Mouse (Mus musculus): ENCODE data around the gene Ica1. TPM values are rescaled to one million over a fixed set of nuclear protein-coding genes. Genes with fewer than 3 reads are reported as not detected.

The Ica1 gene
- total and polyA plus RNA-seq, 3 experiments = 0.36 TPM; not detected in 2

- H3K79me2 ChIP-seq (ENCODE audit: control insufficient read depth, insufficient read depth, low read length, poor library complexity) = no peaks in the 10 kb centered on the region
- DNase-seq (ENCODE audit: low read depth, low spot score) = peak; percentile 72
- H3K9me3 ChIP-seq (replicated peaks; ENCODE audit: insufficient read depth, low read length) = no peaks in the 10 kb centered on the region
- H3K4me3 ChIP-seq (ENCODE audit: control insufficient read depth in 1 of 2, insufficient read depth in 1 of 2, low read depth in 2 of 2, low read length in 2 of 2) = no peak overlapping the region
- H3K9ac ChIP-seq (ENCODE audit: control insufficient read depth, low read depth, low read length, poor library complexity, severe bottlenecking) = no peak overlapping the region
- no peak overlapping the region for H3K27ac ChIP-seq (ENCODE audit: control insufficient read depth, low read depth, low read length)
- H3K4me1 ChIP-seq (ENCODE audit: control insufficient read depth in 1 of 2, insufficient read depth in 2 of 2, low read length in 2 of 2) = peaks cover 0 to 11% of the 10 kb centered on the region in 2 experiments; a peak in 2 of 4 replicates
- H3K36me3 ChIP-seq (ENCODE audit: control insufficient read depth in 1 of 2, insufficient read depth in 2 of 2, low read length in 2 of 2) = peaks cover 0 to 7% of the 10 kb centered on the region in 2 experiments; a peak in 2 of 4 replicates
- TF ChIP-seq GATA1 (IDR thresholded peaks at IDR 0.05; ENCODE audit: low read depth, low read length) = 0 out of 2 replicates have a peak, but pooled peaks have one; percentile 28
- no peak for TF ChIP-seq BHLHE40 (IDR thresholded peaks at IDR 0.05; ENCODE audit: borderline replicate concordance, low read depth, low read length)
- peak; percentile 1 for TF ChIP-seq RAD21 (IDR thresholded peaks at IDR 0.05; ENCODE audit: low read depth, low read length)
- 0 out of 4 replicates have a peak, but pooled peaks of 1 of the 2 experiments have one; percentile 10 for TF ChIP-seq EP300 (IDR thresholded peaks at IDR 0.05; ENCODE audit: low read depth in 1 of 2, low read length in 2 of 2)
- peak; percentile 85 for TF ChIP-seq ZNF384 (IDR thresholded peaks at IDR 0.05; ENCODE audit: low read depth, low read length)
- no peak for TF ChIP-seq NELFE (IDR thresholded peaks at IDR 0.05; ENCODE audit: low read depth, low read length)
- 0 out of 2 replicates have a peak, but pooled peaks have one; percentile 13 for TF ChIP-seq SMC3 (IDR thresholded peaks at IDR 0.05; ENCODE audit: low read depth, low read length)
- no peak for TF ChIP-seq POLR2AphosphoS5 (IDR thresholded peaks at IDR 0.05; ENCODE audit: borderline replicate concordance, low read depth, low read length)
- TF ChIP-seq UBTF (IDR thresholded peaks at IDR 0.05; ENCODE audit: borderline replicate concordance, insufficient read depth, low read depth, low read length) = no peak
- no peak for TF ChIP-seq USF2 (IDR thresholded peaks at IDR 0.05; ENCODE audit: borderline replicate concordance in 1 of 2, insufficient read depth in 1 of 2, low read depth in 1 of 2, low read length in 2 of 2)
- no peak for TF ChIP-seq TBP (IDR thresholded peaks at IDR 0.05; ENCODE audit: low read depth, low read length)
- no peak for TF ChIP-seq POLR2A (IDR thresholded peaks at IDR 0.05; ENCODE audit: control insufficient read depth in 1 of 2, insufficient read depth in 1 of 2, low read depth in 1 of 2, low read length in 2 of 2, poor library complexity in 1 of 2)
- TF ChIP-seq MAFK (IDR thresholded peaks at IDR 0.05; ENCODE audit: borderline replicate concordance, low read depth, low read length) = no peak
- TF ChIP-seq MYC (IDR thresholded peaks at IDR 0.05; ENCODE audit: low read depth, low read length) = 0 out of 2 replicates have a peak, but pooled peaks have one; percentile 25
- no peak for TF ChIP-seq CHD1 (IDR thresholded peaks at IDR 0.05; ENCODE audit: low read depth, low read length)
- no peak for TF ChIP-seq HCFC1 (IDR thresholded peaks at IDR 0.05; ENCODE audit: low read depth, low read length)
- TF ChIP-seq ELF1 (IDR thresholded peaks at IDR 0.05; ENCODE audit: low read depth, low read length) = peak; percentile 63; the same call in 1 of the 2 replicates
- no peak for TF ChIP-seq E2F4 (IDR thresholded peaks at IDR 0.05; ENCODE audit: borderline replicate concordance, low read depth, low read length)
- no peak for TF ChIP-seq SIN3A (IDR thresholded peaks at IDR 0.05; ENCODE audit: low read length)
- TF ChIP-seq MEF2A (IDR thresholded peaks at IDR 0.05; ENCODE audit: extremely low read depth, insufficient replicate concordance, low read depth, low read length, poor library complexity, severe bottlenecking) = no peak
- TF ChIP-seq TAL1 (IDR thresholded peaks at IDR 0.05; ENCODE audit: low read length) = 0 out of 2 replicates have a peak, but pooled peaks have one; percentile 8
- H3K27me3 ChIP-seq (ENCODE audit: control insufficient read depth in 1 of 2, insufficient read depth in 2 of 2, low read length in 2 of 2) = no peaks in the 10 kb centered on the region; a peak in 1 of 4 replicates
These were observed 86.9 kb downstream of the Ica1 start for GRCm38 (mm10) chr6:8691199-8691975.
